Mouse (Mus musculus) CH12.LX (cell line): ENCODE data around the gene Rpl21. TPM values are rescaled to one million over a fixed set of nuclear protein-coding genes. Genes with fewer than 3 reads are reported as not detected.

ENCODE experiments used
- DNase-seq: peaks from one replicate; pipeline ENCODE4 v3.0.0-alpha.2; 2013; ENCODE audit errors: extremely low read depth
- H3K27ac ChIP-seq: 2 replicates; pipeline ENCODE4 v1.5.1; 2012; ENCODE audit warnings: low read depth, mild to moderate bottlenecking, control low read depth, moderate library complexity; ENCODE audit not compliant: insufficient read depth
- H3K27me3 ChIP-seq: replicated peaks from 2 replicates; pipeline ENCODE3; 2012; ENCODE audit warnings: inconsistent platforms
- H3K36me3 ChIP-seq, 2 experiments: replicated peaks in 1 of 2; 2 replicates each; pipeline versions ENCODE3 to v1.6.1; 2012; ENCODE audit warnings: inconsistent platforms in 1 of 2, low read length in 1 of 2, mild to moderate bottlenecking in 1 of 2, mixed read lengths in 1 of 2, moderate library complexity in 1 of 2; ENCODE audit not compliant: control insufficient read depth in 1 of 2, insufficient read depth in 1 of 2
- H3K4me1 ChIP-seq, 2 experiments: 2 replicates each; pipeline ENCODE4 v1.6.1; 2012; ENCODE audit warnings: inconsistent platforms in 1 of 2, moderate library complexity in 1 of 2; ENCODE audit not compliant: insufficient read depth in 2 of 2, control insufficient read depth in 1 of 2
- H3K4me2 ChIP-seq: 2 replicates; pipeline ENCODE4 v1.6.1; 2012; ENCODE audit warnings: low read depth, mild to moderate bottlenecking, control low read depth; ENCODE audit not compliant: poor library complexity, insufficient read depth, severe bottlenecking
- H3K4me3 ChIP-seq, 3 experiments: fragments of 150-350 bp in 1 of 3; sonication (generic) in 1 of 3; replicated peaks in 1 of 3; 2 replicates each; pipeline versions ENCODE3 to v1.5.1; 2011 to 2012; ENCODE audit warnings: low read depth in 2 of 3, low read length in 2 of 3, mild to moderate bottlenecking in 2 of 3, moderate library complexity in 2 of 3, control low read depth in 1 of 3, improper control_type of control experiment in 1 of 3, inconsistent platforms in 1 of 3, mixed read lengths in 1 of 3; ENCODE audit not compliant: poor library complexity in 1 of 3
- H3K79me2 ChIP-seq: replicated peaks from 2 replicates; pipeline ENCODE4 v1.6.1; 2012; ENCODE audit warnings: mild to moderate bottlenecking, moderate library complexity; ENCODE audit not compliant: control insufficient read depth, poor library complexity, insufficient read depth, severe bottlenecking; ENCODE audit errors: extremely low read depth
- H3K9ac ChIP-seq: 2 replicates; pipeline ENCODE4 v1.6.1; 2012; ENCODE audit warnings: low read depth, mild to moderate bottlenecking, control low read depth, moderate library complexity; ENCODE audit not compliant: insufficient read depth
- H3K9me3 ChIP-seq: replicated peaks from 2 replicates; pipeline ENCODE3; 2012; ENCODE audit warnings: low read length, inconsistent platforms, mixed read lengths
- BHLHE40 ChIP-seq: IDR thresholded peaks from 2 replicates; pipeline ENCODE4 v1.6.1; 2011; ENCODE audit warnings: mild to moderate bottlenecking, low read depth, low read length, improper control_type of control experiment
- CHD1 ChIP-seq: IDR thresholded peaks from 2 replicates; pipeline ENCODE4 v1.6.1; 2012; ENCODE audit warnings: low read depth, low read length, improper control_type of control experiment, inconsistent platforms
- E2F4 ChIP-seq: IDR thresholded peaks from 2 replicates; pipeline ENCODE4 v1.6.1; 2011; ENCODE audit warnings: low read depth, low read length, improper control_type of control experiment; ENCODE audit not compliant: insufficient replicate concordance
- ELF1 ChIP-seq: IDR thresholded peaks from 2 replicates; pipeline ENCODE4 v1.6.1; 2014; ENCODE audit warnings: low read depth, mild to moderate bottlenecking, inconsistent platforms, low read length, improper control_type of control experiment
- EP300 ChIP-seq: IDR thresholded peaks from 2 replicates; pipeline ENCODE4 v1.6.1; 2011; ENCODE audit warnings: low read length, improper control_type of control experiment
- ETS1 ChIP-seq: conservative IDR thresholded peaks from 2 replicates; pipeline ENCODE4 v1.6.1; 2012; ENCODE audit warnings: low read depth, mild to moderate bottlenecking, inconsistent platforms, low read length, improper control_type of control experiment, moderate library complexity
- IRF4 ChIP-seq: IDR thresholded peaks from 2 replicates; pipeline ENCODE4 v1.6.1; 2014; ENCODE audit warnings: low read depth, mild to moderate bottlenecking, inconsistent platforms, low read length, improper control_type of control experiment
- JUND ChIP-seq: conservative IDR thresholded peaks from 2 replicates; pipeline ENCODE4 v1.6.1; 2011; ENCODE audit warnings: low read depth, low read length, improper control_type of control experiment
- MAFK ChIP-seq: IDR thresholded peaks from 2 replicates; pipeline ENCODE4 v1.6.1; 2011; ENCODE audit warnings: low read length, improper control_type of control experiment; ENCODE audit not compliant: insufficient replicate concordance
- MXI1 ChIP-seq: IDR thresholded peaks from 2 replicates; pipeline ENCODE4 v1.6.1; 2011; ENCODE audit warnings: mild to moderate bottlenecking, low read depth, low read length, improper control_type of control experiment
- MYC ChIP-seq: IDR thresholded peaks from 2 replicates; pipeline ENCODE4 v1.6.1; 2011; ENCODE audit warnings: low read depth, mild to moderate bottlenecking, improper control_type of control experiment, low read length
- NELFE ChIP-seq: IDR thresholded peaks from 2 replicates; pipeline ENCODE4 v1.6.1; 2011; ENCODE audit warnings: low read depth, low read length, improper control_type of control experiment
- NRF1 ChIP-seq: IDR thresholded peaks from 2 replicates; pipeline ENCODE4 v1.6.1; 2014; ENCODE audit warnings: low read depth, mild to moderate bottlenecking, inconsistent platforms, low read length, improper control_type of control experiment, moderate library complexity
- PAX5 ChIP-seq: IDR thresholded peaks from 2 replicates; pipeline ENCODE4 v1.6.1; 2012; ENCODE audit warnings: low read length, inconsistent platforms, mixed read lengths
- POLR2A ChIP-seq: IDR thresholded peaks from 2 replicates; pipeline ENCODE4 v1.6.1; 2011; ENCODE audit warnings: low read depth, mild to moderate bottlenecking, improper control_type of control experiment, low read length
- RAD21 ChIP-seq: IDR thresholded peaks from 2 replicates; pipeline ENCODE4 v1.6.1; 2011; ENCODE audit warnings: low read depth, mild to moderate bottlenecking, low read length, improper control_type of control experiment, moderate library complexity
- RCOR1 ChIP-seq: conservative IDR thresholded peaks from 2 replicates; pipeline ENCODE4 v1.6.1; 2012; ENCODE audit warnings: low read depth, mild to moderate bottlenecking, inconsistent platforms, low read length, improper control_type of control experiment
- SMC3 ChIP-seq: IDR thresholded peaks from 2 replicates; pipeline ENCODE4 v1.6.1; 2011; ENCODE audit warnings: low read depth, low read length, improper control_type of control experiment
- TCF12 ChIP-seq: IDR thresholded peaks from 2 replicates; pipeline ENCODE4 v1.6.1; 2014; ENCODE audit warnings: low read depth, mild to moderate bottlenecking, inconsistent platforms, low read length, improper control_type of control experiment
- UBTF ChIP-seq: IDR thresholded peaks from 2 replicates; pipeline ENCODE4 v1.6.1; 2012; ENCODE audit warnings: low read depth, mild to moderate bottlenecking, inconsistent platforms, low read length, improper control_type of control experiment, moderate library complexity
- USF1 ChIP-seq: IDR thresholded peaks from 2 replicates; pipeline ENCODE4 v1.6.1; 2014; ENCODE audit warnings: low read depth, mild to moderate bottlenecking, inconsistent platforms, low read length, improper control_type of control experiment
- ZC3H11A ChIP-seq: IDR thresholded peaks from 2 replicates; pipeline ENCODE4 v1.6.1; 2012; ENCODE audit warnings: low read depth, mild to moderate bottlenecking, inconsistent platforms, low read length, improper control_type of control experiment
- ZNF384 ChIP-seq: IDR thresholded peaks from 2 replicates; pipeline ENCODE4 v1.6.1; 2012; ENCODE audit warnings: low read depth, low read length, improper control_type of control experiment, inconsistent platforms
- dilution Hi-C: fragments of 300-500 bp; cut with MboI; formaldehyde crosslinking; loops from 2 replicates; pipeline ENCODE4 v1.14.3; 2020; ENCODE audit warnings: low sequenced_read_pairs; ENCODE audit not compliant: extremely low pct_unique_long_range_greater_than_20kb, extremely low pct_ligation_motif_present
- in situ Hi-C: fragments of 300-500 bp; cut with MboI; formaldehyde crosslinking; loops from 3 replicates; pipeline ENCODE4 v1.14.3; 2019; ENCODE audit warnings: low sequenced_read_pairs, low pct_ligation_motif_present, low pct_unique_long_range_greater_than_20kb, mixed read lengths
- polyA plus RNA-seq: library from polyadenylated mRNA; unstranded; fragments of >175 nt; gene quantifications from 2 replicates; pipeline ENCODE4 v1.2.1, GENCODE M21; 2012; ENCODE audit warnings: low read depth; ENCODE audit not compliant: insufficient read length
- total RNA-seq, 2 experiments: library from RNA; depleted of rRNA; stranded (reverse); fragments of 300-350 nt in 1 of 2; fragments of >200 nt in 1 of 2; gene quantifications; 2 replicates each; pipeline ENCODE4 v1.2.3; 2012 to 2014

The Rpl21 gene
- total and polyA plus RNA-seq, 3 experiments, result 300 to 1,240 (median 716) TPM

DNA sequence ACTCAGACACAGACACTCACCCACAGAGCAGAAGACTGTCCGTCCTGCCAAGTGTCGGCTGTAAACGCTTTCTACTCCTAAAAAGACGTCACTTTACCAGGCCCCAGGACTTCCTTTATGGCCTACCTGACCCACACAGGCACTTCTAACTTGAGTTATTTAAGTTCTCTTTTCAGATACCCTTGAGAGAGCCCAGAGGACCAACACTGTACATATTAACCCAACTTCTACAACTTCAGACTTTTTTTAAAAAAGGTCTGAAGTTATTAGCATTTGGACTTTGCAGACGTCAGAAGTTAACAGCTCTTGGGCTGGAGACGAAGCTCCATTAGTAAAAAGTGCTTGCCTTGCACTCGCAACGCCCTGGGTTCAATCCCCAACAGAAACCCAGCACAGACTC is 46.6 kb upstream of the Rpl21 start:
- Histone ChIP-seq H3K27ac (no peak overlapping the region), H3K36me3 (peaks cover 0 to 21% of the 10 kb centered on the region in 2 experiments), H3K4me1 (peaks cover 7 to 45% of the 10 kb centered on the region in 2 experiments), H3K4me2 (no peak overlapping the region), H3K27me3 (no peaks in the 10 kb centered on the region), H3K79me2 (no peaks in the 10 kb centered on the region; the same call in 1 of the 2 replicates), H3K9ac (no peak overlapping the region), H3K9me3 (no peaks in the 10 kb centered on the region), H3K4me3 (no peak overlapping the region)
- DNase-seq, result no peak
- TF ChIP-seq PAX5 (no peak), EP300 (no peak), ELF1 (no peak), NRF1 (no peak), RCOR1 (no peak), E2F4 (no peak), NELFE (no peak), ZC3H11A (no peak), SMC3 (no peak)
- dilution Hi-C loops, result no loop called here
- in situ Hi-C loops, result no loop called here

GRCm38 (mm10) chr5:146789413-146789812 is 43.3 kb upstream of the Rpl21 start:
- in situ Hi-C loops, result no loop called here
- Histone ChIP-seq H3K27ac (no peak overlapping the region), H3K9me3 (no peaks in the 10 kb centered on the region), H3K79me2 (peaks cover 9% of the 10 kb centered on the region), H3K9ac (no peak overlapping the region), H3K4me3 (no peak overlapping the region), H3K36me3 (peaks cover 0 to 13% of the 10 kb centered on the region in 2 experiments), H3K4me2 (no peak overlapping the region), H3K4me1 (peaks cover 10 to 46% of the 10 kb centered on the region in 2 experiments), H3K27me3 (no peaks in the 10 kb centered on the region)
- TF ChIP-seq USF1, result no peak
- TF ChIP-seq NRF1, result no peak
- no peak for TF ChIP-seq MXI1
- TF ChIP-seq ETS1, result no peak
- TF ChIP-seq IRF4, result no peak
- TF ChIP-seq JUND, result no peak
- no peak for TF ChIP-seq RCOR1
- TF ChIP-seq POLR2A, result no peak
- TF ChIP-seq TCF12, result no peak
- no peak for TF ChIP-seq ZNF384
- TF ChIP-seq SMC3, result no peak
- no peak for TF ChIP-seq BHLHE40
- TF ChIP-seq E2F4, result no peak
- no peak for TF ChIP-seq MYC
- no peak for TF ChIP-seq UBTF
- TF ChIP-seq MAFK, result no peak
- no peak for TF ChIP-seq RAD21
- TF ChIP-seq EP300, result no peak
- TF ChIP-seq CHD1, result no peak
- no peak for DNase-seq
- dilution Hi-C loops, result no loop called here
